Mouse (Mus musculus) heart, postnatal 0 days (tissue): Measurements from ENCODE around the gene Atp6v1a.

Experiments used
- CTCF ChIP-seq: IDR thresholded peaks from 2 replicates; pipeline ENCODE4 v1.5.1; 2016; ENCODE audit warnings: antibody characterized with exemption, control low read depth, low read depth
- EP300 ChIP-seq: IDR thresholded peaks from 2 replicates; pipeline ENCODE4 v1.6.1; 2016; ENCODE audit warnings: antibody characterized with exemption, low read depth

DNA sequence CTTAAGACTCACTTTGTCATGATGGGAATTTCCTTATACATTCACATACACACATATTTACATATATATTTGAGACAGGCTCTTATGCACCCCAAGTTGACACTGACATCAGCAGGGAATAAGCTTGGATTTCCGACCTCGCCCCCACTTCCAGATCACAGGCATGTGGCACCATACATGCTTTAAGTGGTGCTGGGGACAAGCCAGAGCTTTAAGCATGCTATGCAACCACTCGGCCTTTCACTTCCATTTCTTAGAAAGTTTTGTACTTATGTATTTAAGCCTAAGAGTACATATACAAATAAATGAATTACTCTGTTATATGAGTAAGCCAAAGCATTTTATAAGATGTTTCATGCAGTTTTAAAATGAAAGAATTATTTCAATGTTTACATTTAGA lies 6.3 kb downstream of the Atp6v1a start:
- no peak for TF ChIP-seq CTCF
- TF ChIP-seq EP300: no peak
